Mouse (Mus musculus) hematopoietic stem cell, adult 5-6 weeks (primary cell): ENCODE measurements at regions not wholly inside any gene's neighbourhood (a gene's known extent, or its start where the extent isn't known, plus 50 kb on each side); places are given as distances from the start of the nearest gene placed in this dataset.
A peak's percentile ranks its signal among the peaks of the same experiment; 100 is the strongest.

ENCODE experiments used
- ATAC-seq, 2 experiments: fragments of 125-278 bp in 1 of 2; replicated peaks in 1 of 2; 2 replicates each; pipeline ENCODE4 v1.8.0; 2016 to 2017; ENCODE audit warnings: inconsistent platforms in 2 of 2, mild to moderate bottlenecking in 2 of 2, moderate number of reproducible peaks in 2 of 2, low read depth in 1 of 2, moderate TSS enrichment in 1 of 2; ENCODE audit not compliant: low FRiP score in 2 of 2, poor library complexity in 2 of 2, severe bottlenecking in 2 of 2, insufficient read depth in 1 of 2, low TSS enrichment in 1 of 2

DNA sequence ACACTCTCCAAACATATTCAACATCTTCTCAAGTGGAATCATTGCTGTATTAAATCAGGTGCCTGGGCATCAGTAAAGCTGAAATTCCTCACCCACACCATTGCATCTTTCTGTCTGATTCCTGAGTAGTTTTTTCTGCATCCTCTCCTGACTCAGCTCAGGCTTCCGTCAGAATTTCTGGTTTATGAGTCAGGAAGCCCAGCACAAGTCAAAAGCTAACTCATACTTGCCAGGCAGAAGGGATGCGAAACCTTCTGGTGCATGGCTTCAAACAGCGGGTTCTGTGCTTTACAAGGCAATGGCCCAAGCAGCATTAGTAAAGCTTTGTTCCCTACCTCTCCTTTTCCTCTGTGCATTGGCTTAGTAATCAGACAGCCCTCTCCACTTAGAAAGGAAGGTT, 155.7 kb upstream of the Ccdc122 start:
- ATAC-seq: no peak

DNA sequence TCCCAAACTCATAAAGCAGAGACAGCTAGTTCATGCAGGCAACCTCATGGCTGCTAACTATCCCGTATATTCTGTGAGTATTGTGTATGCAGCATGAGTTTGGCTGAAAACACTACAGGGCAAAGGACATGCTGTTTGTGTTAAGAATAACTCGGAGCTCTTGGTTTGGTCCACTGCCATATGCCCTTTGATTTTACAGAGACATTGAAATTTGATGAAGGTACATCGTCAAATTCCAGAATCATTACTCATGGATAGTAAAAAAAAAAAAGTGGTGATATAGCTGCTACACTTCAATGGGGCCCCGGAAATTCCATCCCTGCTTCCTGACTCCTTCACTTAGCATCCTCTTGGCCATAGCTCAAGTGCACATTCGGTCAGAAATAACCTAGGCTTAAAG, 159.3 kb upstream of the Ccdc122 start:
- no peak for ATAC-seq

DNA sequence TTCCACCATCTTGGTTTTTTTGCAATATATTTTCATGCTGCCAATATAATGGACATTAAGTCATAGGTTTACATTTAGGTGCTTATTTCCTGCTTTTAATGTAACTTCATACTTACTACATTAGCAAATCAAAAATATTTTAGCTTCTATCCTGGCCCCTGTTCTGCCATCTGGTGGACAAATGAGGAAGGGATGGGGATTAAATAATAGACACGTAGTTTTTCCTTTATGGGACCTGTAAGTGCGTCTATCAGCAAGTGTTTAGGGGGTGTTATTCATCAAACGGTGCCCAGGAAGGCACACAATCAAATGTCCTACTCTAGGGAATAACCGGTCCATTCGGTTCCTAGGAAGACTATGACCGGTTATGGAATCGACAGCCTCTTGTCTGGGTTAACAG, 160.6 kb upstream of the Ccdc122 start:
- peak in 1 of 2 experiments; percentile 48; a peak in 1 of 4 replicates for ATAC-seq

DNA sequence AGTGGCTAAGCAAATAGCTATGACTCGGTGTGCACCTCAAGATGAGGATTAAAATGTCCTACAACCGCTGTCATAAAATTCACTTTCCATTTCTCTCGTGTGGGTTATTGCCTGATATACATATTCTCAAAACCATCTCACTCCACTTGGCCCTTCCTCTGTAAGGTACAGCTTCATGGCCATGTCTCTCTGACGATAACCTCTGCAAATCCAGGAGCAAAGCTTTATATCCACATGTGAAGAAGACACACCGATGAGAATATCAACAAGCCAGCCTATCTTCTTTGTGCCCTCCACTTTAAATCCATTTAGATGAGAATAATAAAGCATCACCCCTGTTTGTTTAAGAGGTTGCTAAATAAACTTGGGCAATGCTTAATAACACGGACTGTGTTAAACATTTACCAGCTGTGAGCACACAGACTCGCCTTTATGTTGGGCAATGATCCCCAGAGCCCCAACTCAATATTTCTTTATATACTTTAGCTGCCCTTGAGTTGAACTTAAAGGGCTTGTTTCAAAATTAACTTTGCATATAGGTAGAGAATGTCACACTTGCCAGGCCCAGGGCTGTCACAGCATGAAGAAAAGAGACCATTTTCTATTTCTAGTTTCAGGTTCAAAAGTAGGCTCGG, 161.2 kb upstream of the Ccdc122 start:
- ATAC-seq: no peak

DNA sequence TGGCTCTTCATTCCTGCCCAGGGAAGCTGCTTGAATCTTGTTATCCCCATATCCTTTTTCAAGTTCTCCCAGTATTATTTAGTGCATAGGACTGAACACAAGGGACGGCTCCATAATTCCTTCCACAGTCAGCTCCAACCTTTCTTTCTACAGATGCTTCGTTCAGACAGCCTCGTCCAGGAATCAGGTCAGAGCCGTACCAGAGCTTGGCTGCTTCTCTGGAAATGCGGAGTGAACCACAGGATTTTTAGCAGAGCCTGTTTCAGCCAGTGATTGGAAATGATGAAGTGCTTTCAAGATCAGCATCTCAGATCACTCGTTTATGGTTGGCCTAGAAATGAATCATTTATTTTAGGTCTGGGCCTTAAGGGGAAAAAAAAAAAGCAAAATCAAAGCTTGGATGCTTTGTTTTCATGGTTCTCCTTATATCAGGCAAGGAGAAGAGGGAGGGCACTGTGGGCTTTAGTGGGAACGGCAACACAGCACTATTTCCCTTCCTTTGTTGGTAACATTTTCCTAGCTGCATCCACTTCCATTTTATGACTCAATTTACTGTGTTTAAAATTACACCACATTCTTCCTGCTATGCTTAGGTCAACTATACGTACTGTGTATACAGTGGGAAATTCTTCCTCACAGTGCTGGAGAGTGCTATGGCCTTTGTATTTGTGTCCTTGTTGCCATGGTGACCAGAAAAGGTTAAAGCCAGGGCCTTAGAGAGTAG, 161.9 kb upstream of the Ccdc122 start:
- ATAC-seq: no peak

DNA sequence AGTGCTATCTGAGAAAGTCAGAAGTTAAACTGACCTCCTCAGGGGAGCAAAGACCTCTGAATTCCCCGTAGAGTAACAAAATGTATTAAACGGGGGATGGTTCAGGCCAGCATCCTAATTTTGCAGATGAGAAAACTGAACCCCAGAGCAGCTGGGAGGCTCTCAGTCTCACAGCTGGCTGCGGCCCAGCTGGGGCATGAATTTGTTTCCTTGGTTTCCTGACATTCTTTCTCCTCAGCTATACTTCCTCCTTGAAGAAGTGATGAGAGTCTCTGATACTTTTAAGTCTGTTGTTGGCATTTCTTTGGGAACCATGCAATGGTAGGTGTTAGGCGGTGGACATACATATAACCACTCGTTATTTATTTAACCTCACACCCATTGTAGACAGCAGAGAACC, 162.9 kb upstream of the Ccdc122 start:
- peak in 1 of 2 experiments; percentile 53; a peak in 1 of 4 replicates for ATAC-seq

DNA sequence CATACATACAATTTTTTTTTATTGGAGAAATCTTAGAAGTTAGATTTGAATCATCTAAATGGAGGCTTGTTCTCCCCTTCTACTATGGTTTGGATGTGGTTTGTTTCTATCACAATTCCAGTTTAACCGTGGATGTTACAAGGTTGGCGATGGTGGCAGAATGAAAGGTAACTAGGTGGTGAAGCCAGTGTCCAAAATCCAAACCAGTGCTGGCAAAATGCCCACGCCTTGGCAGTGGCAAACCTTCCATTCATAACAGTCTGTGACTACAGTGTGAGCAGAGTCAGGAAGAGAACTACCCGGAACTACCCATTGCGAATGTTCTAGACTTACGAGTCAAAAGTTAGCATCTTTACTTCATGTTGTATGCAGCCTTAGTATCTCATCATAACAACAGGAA, 163.6 kb upstream of the Ccdc122 start:
- no peak for ATAC-seq

DNA sequence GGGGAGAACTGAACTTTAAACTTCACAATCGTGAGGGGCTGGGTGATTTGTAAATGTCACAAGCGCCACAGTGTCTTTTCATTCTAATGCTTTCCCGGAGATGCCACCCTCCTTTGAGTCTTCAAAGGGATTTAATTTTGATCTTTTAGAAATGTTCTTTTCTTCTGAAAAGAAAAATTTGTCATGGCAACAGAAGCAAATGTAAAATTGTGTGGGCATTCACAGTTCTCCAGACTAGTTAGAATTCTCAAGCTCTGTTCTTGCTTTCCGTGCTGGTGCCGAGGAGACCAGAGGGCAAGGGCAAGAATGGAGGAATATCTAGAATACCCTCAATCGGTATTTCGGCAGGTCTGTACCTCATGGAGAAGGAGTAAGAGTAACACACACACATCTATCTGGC, 164.1 kb upstream of the Ccdc122 start:
- no peak for ATAC-seq

DNA sequence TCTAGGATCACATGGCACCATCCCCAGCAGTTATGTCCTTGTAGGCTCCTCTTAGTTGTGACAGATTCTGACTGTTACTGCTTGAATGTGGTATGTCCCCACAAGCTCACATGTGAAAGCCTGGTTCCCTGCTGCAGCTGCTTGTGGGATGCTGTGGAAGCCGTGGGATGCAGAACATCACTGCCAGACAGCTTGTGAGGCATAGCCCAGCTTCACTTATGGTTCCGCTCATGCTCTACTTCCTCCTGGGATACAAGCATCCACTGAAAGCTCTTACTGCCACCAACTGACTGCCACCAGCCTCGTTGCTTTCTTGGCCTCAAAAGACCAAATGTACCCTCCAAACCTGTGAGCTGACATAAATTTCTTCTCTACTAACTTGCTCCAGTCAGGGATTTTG, 167.7 kb upstream of the Ccdc122 start:
- ATAC-seq: no peak

DNA sequence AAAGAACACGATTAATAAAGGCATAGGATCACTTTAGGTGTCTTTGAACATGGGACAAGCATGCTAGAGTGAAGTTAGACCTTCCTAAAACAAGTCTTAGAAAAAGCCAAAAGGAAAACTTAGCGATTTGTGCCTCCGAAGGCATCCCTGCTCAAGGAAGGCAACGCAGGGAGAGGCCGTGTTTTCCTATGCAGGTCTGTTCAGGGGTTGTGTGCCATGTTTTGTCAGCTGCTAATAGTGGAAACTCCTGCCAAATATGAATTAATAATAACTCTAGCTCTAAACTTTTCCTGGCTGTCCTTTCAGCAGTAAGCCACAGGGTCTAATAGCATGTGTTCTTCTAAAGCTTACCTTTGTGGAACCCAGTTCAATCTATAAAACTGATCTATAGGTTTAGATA, 168.4 kb upstream of the Ccdc122 start:
- no peak for ATAC-seq

DNA sequence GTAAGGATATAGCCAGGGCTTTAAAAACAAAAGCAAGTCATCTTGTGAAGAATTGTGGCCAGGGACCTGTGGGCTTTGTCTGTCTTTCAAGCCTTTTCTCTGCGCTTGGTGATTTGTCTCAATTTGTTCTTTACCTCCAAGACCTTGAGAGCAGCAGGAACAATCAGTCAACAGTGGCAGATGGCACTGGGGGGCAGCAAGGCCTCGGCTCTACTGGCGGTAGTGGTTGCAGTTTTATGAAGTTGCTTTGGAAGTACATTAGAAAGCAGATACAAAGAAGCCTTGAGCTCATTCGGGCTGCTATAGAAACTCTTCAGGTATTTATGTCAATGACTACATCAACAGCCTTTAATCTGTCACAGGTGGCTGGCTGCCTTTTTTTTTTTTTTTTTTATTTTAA, 171.9 kb upstream of the Ccdc122 start:
- no peak for ATAC-seq

DNA sequence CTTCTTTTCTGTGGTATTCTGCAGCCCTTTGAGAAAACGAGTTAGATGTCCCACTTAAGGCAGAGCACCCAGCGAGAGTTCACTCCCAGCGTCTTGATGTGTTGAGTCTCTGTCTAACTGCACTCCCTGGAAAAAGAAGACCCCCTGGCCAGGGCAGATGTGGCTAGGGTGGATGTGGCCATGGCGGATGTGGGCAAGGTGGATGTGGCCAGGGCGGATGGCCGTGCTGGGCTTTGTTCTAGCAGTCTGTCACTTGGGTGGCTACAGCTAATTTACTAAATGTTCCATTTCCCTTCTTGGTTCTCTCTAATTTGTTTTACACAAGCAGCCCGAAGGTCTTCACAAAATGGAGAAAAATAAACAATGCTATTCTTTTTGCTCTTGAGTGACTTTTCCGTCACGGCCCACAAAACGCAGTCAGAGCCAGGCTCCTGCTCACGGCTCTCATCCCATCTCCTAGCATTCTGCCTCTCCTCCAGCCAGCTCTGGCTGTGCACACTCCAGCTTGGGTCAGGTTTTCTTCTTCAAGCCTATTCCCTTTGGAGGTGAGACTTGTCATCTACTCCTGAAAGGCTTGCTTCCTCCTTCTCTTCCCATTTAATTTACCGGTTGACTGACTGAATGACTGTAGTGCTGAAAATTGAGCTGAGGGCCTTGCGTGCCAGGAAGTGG, 173.4 kb upstream of the Ccdc122 start:
- no peak for ATAC-seq

DNA sequence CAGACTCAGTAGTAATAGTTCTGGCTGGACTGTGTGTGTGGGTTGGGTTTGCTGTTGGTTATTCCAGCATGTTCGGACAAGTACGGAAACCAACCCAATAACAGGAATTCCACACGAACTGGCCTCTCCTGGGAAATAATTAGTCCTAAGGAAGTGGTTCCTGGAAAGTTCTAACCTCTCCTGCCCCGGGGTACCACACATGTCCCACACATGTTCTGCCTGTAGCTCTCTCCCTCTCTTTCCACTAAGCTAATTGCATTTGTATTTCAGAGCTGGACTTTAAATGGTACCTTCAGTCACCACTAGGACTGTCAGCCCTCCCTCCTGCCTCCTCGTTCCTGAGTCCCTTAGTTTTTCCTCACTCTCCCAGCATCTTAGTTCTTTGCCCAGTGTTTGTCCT, 178.2 kb upstream of the Ccdc122 start:
- ATAC-seq: no peak

DNA sequence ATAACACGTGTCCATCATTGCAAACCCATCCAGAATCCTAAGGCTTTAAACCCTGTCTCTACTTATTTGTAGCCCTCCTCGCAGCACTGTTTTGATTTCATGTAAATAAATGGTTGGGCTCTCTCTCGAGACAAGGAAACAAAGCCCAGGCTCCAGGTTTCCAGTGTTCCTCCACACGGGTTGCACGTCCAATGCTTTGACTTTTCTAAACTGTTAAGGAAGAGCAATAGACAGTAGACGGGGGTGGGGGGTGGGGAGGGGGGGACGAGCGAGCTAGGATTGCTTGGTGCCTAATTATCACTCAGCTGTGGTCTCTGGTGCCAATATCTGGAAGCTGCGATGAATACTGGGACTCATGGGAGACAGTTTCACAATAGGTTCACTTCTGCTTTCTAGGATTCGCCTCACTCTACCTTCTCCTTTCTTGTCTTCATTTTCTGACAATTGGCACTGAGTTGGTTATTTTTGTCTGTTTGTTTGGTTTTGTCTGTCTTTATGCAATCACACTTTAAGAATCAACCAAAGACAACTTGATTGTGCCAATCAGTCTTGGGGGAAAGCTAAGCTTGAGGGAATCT, 179.3 kb upstream of the Ccdc122 start:
- ATAC-seq: peak; percentile 42 to 60; a peak in 1 of 4 replicates

DNA sequence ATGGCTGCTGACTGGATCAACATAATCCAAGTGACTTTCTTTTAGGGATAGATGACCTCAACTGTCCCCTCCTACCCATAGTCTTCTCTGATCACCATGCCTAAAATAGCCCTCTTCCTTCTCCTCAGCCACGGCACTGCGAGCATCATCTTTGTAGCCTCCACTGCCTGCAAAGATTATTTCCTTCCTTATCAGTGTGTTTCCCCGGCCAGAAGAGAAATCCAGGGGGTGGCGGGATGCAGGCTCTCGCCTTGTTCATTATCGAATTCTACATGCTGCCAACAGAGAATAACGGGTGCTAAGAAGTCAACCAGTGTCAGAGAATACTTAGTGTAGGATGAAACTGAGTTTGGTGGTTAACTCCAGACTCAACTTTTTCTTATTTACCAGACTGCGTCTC, 180.0 kb upstream of the Ccdc122 start:
- no peak for ATAC-seq

DNA sequence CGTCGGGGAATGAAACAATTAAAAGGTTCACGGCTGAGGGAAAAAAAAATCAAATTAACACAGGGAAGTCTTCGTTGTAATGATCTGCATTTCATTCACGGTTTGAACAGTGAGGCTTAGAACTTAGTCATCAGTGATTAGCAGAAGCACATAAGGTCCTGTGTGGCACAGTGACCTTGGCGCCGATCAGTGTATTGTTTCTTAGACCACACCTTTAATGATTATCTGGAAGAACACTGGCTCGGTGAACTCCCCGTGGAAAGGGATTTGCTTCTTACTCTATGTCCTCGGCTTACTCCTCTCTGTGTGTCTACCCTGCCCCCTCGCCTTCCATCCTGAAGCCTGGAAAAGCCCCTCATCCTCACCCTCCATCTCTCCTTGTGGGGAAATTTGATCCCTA, 181.6 kb upstream of the Ccdc122 start:
- ATAC-seq: no peak

DNA sequence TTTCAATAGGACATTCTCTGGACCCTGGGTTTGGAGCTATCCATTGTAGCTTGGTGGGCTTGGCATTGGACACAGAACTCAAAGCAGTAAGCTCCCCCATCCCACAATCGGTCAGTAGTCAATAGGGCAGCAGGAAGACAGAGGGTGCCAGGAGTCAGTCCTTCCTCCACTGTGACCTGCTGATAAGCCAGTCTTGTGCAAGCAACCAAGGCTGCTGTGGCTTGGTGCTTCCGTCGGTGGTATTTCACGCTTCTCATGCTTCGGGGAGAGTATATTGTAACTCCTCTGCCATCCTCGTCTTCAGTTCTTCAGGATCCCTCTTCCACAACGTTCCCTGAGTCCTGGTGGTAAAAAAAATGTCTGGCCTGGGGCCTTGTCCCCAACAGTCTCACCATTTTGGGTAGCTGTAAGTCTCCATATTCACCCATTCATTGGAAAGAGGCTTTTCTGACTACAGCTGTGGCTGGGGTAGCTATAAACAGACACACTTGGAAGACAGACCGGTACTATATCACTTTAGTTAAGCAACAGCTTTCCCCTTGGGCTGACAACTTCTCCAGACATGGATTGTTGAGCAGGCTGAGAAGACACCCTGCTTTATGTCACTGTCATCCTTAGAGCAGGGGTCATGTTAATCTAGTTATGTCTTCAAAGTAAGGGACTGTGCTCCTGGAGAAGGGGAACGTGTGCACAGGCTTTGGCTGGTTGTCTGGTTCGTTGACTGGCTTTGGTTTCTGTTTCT, 184.9 kb upstream of the Ccdc122 start:
- ATAC-seq: peak; percentile 96 to 98

DNA sequence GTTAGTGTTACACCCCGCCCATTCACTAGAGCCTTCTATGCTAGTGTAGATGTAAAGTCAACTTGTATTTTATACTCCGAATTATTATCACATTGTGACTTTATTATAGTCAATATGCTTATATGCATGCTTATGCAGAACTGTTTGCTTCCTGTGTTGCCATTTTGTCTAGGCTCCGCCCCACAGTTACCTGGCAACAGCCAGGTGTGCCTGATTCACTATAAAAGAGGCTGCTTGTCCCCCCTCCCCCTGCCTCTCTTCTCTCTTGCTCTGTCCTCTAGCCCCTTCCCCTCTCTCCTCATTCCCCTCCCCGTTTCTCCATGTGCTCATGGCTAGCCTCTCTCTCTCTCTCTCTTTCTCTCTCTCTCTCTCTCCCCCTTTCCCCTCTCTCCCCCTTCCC, 185.9 kb upstream of the Ccdc122 start:
- no peak for ATAC-seq
